Mouse (Mus musculus): ENCODE data around the gene Slc51a. TPM values are rescaled to one million over a fixed set of nuclear protein-coding genes. Genes with fewer than 3 reads are reported as not detected.

Gene Slc51a
- polyA plus RNA-seq, 1 experiment from 2014 or later: 0.14 TPM

DNA sequence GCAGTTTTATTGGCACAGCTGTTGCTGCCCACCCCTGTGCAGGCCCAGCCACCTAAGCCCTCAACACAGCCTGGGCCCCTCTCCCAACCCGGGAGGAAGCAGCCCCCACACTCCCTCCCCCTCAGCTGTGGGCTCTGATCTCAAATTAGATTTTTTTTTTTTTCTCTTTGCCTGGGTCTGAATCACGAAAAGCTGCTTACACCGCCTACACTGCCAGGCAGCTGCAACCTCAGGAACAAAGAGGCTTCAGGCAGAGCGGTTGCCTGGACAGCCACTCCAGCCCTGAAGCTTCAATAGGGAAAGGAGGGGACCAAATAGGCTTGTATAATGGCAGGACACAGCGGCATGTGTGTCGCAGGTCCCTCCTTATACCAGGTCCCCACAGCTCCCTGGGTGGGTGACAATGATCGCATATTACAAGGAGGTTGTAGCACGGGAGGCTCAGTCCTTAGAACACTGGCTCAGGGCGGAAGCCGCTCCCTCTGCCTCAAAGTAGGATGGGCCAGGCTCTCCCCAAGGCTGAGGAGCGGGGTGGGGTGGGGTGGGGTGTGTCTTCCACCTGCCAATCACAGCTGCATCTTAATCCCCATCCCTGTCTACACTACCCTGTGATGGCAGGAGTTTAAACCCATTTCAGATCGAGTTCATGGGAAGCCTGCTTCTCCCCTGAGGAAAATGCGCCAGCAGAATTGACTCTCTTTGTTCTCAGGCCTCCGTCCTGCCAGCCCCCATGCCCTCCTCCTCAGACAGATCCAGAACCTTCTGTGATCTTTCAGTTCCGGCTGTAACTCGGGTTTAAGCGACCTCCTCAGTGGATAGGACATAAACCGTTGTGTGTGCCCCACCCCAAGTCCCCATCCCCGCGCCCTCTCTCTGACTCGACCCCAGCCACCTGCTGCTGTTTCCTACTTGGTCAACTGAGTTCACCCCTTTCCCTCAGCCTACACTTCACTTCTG lies 28.6 kb upstream of the Slc51a start:
- no peaks in the 10 kb centered on the region for H3K36me3 ChIP-seq
- H3K4me2 ChIP-seq (replicated peaks): peak overlapping the region; percentile 44
- peak overlapping the region; percentile 98 for H3K27ac ChIP-seq
- 12% methylated on average over 21 of the region's 21 CpGs for WGBS
- H3K4me1 ChIP-seq: peaks cover 22% of the 10 kb centered on the region
- no peaks in the 10 kb centered on the region for H3K9me3 ChIP-seq (replicated peaks)
- peaks cover 3% of the 10 kb centered on the region; the same call in 1 of the 2 replicates for H3K27me3 ChIP-seq
- peak; percentile 95 for ATAC-seq (ENCODE audit: low FRiP score)
- peak overlapping the region; percentile 56 for H3K9ac ChIP-seq
- peak overlapping the region; percentile 17 for H3K4me3 ChIP-seq

- 93% methylated on average over 6 of the region's 6 CpGs for WGBS
- ATAC-seq (ENCODE audit: low FRiP score): no peak
- Histone ChIP-seq H3K27ac (no peak overlapping the region), H3K4me1 (peaks cover 30% of the 10 kb centered on the region), H3K9me3 (replicated peaks) (no peaks in the 10 kb centered on the region), H3K9ac (no peak overlapping the region), H3K4me2 (replicated peaks) (no peak overlapping the region), H3K4me3 (no peak overlapping the region), H3K36me3 (no peaks in the 10 kb centered on the region), H3K27me3 (no peaks in the 10 kb centered on the region)
Observed at GRCm38 (mm10) chr16:32513948-32514347, 26.3 kb upstream of the Slc51a start.

DNA sequence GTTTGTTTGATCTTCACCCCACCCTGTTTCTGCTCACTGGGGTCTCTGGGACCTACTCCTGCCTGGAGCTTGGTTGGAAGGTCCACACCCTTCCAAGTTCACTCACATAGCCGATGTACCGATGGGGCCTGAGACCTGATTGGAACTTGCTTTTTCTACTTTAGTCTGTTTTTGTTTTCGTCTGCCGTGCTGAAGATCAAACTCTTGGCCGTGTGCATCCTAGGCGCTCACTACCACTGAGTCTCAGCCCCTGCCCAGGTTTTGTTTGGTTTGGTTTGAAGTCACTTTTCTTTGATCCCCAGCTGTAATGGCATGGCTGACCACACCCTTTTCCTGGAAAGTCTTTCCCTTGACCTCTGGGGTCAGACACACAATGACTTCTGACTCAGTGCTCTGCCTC lies 25.7 kb upstream of the Slc51a start:
- Histone ChIP-seq H3K4me1 (peaks cover 30% of the 10 kb centered on the region), H3K9me3 (replicated peaks) (no peaks in the 10 kb centered on the region), H3K27ac (no peak overlapping the region), H3K27me3 (no peaks in the 10 kb centered on the region), H3K4me2 (replicated peaks) (no peak overlapping the region), H3K4me3 (no peak overlapping the region), H3K9ac (no peak overlapping the region), H3K36me3 (no peaks in the 10 kb centered on the region)
- ATAC-seq (ENCODE audit: low FRiP score): no peak
- 88% methylated on average over 6 of the region's 6 CpGs for WGBS

DNA sequence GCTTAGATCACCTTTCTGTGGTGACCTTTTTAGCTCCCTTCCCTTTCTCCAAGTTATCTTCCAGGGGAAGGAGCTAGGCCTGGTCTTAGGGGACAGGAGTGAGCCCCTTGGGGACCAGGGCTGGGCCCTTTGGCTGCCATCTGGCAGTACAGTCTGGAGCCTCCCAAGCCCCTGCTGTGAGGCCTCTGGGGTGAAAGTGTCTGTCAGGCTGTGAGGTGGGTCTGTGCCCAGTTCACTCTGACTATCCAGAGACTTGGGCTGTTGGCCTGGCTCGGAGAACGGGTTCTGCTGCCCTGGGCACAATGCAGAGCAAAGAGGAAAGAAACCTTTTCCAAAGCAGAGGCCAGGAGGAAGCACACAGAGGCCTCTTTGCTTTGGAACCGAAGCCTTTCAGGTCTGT lies 25.2 kb upstream of the Slc51a start:
- no peak overlapping the region for H3K4me2 ChIP-seq (replicated peaks)
- H3K36me3 ChIP-seq: no peaks in the 10 kb centered on the region
- no peak overlapping the region for H3K9ac ChIP-seq
- no peak overlapping the region for H3K4me3 ChIP-seq
- H3K27me3 ChIP-seq: no peaks in the 10 kb centered on the region
- H3K4me1 ChIP-seq: peaks cover 30% of the 10 kb centered on the region
- 74% methylated on average over 3 of the region's 3 CpGs for WGBS
- peak overlapping the region; percentile 62; the same call in 1 of the 2 replicates for H3K27ac ChIP-seq
- no peaks in the 10 kb centered on the region for H3K9me3 ChIP-seq (replicated peaks)
- no peak for ATAC-seq (ENCODE audit: low FRiP score)

GRCm38 (mm10) chr16:32511827-32512490 lies 24.3 kb upstream of the Slc51a start:
- H3K4me2 ChIP-seq (replicated peaks): no peak overlapping the region
- H3K4me1 ChIP-seq: peaks cover 29% of the 10 kb centered on the region
- no peaks in the 10 kb centered on the region for H3K9me3 ChIP-seq (replicated peaks)
- no peaks in the 10 kb centered on the region for H3K27me3 ChIP-seq
- WGBS: 91% methylated on average over 8 of the region's 8 CpGs
- no peak for ATAC-seq (ENCODE audit: low FRiP score)
- no peaks in the 10 kb centered on the region for H3K36me3 ChIP-seq
- H3K27ac ChIP-seq: no peak overlapping the region
- H3K9ac ChIP-seq: no peak overlapping the region
- H3K4me3 ChIP-seq: no peak overlapping the region

DNA sequence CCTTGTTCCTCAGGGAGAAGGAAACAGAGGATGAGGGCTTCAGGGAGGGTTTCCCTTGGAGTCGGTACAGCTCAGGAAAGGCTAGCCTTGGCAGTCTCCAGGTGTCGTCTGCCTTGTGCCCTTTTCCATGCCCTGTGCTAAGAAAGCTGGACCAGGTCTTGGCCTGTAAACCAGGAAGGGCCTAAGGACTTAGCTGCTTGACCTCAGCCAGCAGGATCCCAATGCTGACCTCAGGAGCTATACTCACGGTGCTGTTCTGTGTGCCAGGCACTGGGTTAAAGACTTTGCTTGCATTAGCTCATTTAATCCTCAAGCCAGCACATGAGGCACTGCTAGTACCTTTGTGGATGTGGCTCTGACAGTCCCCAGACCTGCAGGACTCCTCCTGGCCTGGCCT lies 23.7 kb upstream of the Slc51a start:
- Histone ChIP-seq H3K9me3 (replicated peaks) (no peaks in the 10 kb centered on the region), H3K36me3 (no peaks in the 10 kb centered on the region), H3K4me2 (replicated peaks) (no peak overlapping the region), H3K4me1 (peaks cover 24% of the 10 kb centered on the region), H3K9ac (no peak overlapping the region), H3K4me3 (no peak overlapping the region), H3K27me3 (no peaks in the 10 kb centered on the region), H3K27ac (no peak overlapping the region)
- 75% methylated on average over 3 of the region's 3 CpGs for WGBS
- no peak for ATAC-seq (ENCODE audit: low FRiP score)

GRCm38 (mm10) chr16:32510399-32511337 lies 23.0 kb upstream of the Slc51a start:
- Histone ChIP-seq H3K36me3 (no peaks in the 10 kb centered on the region), H3K4me1 (peaks cover 17% of the 10 kb centered on the region), H3K9ac (no peak overlapping the region), H3K4me3 (no peak overlapping the region), H3K27me3 (no peaks in the 10 kb centered on the region), H3K9me3 (replicated peaks) (no peaks in the 10 kb centered on the region), H3K4me2 (replicated peaks) (no peak overlapping the region), H3K27ac (peak overlapping the region; percentile 40; the same call in 1 of the 2 replicates)
- no peak for ATAC-seq (ENCODE audit: low FRiP score)
- 70% methylated on average over 18 of the region's 18 CpGs for WGBS

DNA sequence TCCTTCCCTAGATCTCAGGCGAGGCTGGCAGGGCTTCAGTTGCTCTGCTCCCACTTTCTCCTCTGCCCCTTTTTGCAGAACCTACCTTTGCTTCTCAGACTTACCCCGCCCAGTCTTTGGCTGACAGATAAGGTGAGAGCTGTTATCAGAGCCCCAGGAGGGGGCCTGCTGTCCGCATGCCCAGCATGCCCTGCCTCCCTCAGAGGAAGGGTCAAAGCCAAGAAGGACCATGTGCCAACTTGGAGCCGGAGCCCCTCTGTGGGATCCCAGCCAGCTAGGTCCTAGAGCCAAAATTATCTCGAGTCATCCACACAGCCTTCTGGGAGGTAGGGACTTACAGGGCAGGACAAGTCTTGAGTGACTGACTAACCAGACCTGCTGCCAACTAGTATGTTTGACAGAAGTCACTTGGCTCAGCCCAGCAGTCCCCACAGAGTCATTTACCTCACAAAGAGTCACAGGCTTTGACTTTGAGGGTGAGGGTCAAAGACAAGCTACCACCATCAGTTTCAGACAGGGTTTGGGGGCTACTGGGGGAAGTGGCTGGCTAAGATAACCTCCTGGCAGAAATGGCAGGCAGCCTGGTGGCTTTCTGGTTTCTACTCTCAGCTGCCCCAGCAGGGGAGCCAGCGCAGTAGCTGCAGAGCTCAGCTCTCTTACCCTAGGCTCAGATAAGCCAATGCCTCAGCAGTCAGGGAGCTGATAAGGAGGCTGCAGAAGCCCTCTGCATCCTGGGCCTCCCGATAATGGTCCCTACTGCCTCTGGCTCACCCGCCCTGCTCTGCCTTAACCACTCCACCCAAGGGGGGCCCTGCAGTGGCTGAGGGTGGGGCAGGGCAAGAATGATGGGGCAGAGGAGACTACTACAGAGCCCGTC lies 21.6 kb upstream of the Slc51a start:
- Histone ChIP-seq H3K4me2 (replicated peaks) (no peak overlapping the region), H3K27me3 (no peaks in the 10 kb centered on the region), H3K27ac (peak overlapping the region; percentile 37; the same call in 1 of the 2 replicates), H3K36me3 (no peaks in the 10 kb centered on the region), H3K9me3 (replicated peaks) (no peaks in the 10 kb centered on the region), H3K4me1 (peaks cover 11% of the 10 kb centered on the region), H3K9ac (no peak overlapping the region), H3K4me3 (no peak overlapping the region)
- 58% methylated on average over 9 of the region's 9 CpGs for WGBS
- ATAC-seq (ENCODE audit: low FRiP score): peak; percentile 53

DNA sequence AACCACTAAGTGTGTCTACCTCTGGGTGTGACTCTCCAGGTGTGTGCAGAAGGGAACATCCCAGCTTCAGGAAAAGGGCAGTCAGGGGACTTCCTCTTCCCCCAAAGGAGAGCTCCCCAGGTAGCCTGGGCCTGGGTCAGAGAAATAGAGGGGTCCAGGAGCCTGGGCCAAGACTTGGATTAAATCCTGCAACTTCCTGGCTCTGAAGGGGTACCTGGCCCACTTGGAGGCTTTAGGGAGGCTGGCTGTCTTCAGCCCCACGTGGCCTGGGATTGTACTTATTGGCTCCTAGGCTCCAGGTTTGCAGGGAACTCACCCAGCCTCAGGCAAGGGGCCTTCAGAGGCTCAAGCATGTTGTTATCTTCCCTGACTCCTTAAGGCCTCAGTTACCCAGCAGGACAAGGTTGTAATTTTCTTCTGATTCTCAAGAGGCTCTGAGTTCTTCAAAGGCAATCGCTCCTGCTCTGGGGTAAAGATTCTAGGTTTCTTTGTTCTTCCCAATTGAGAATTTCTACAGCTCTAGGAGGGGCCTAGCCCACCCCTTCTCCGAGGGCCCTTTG lies 20.9 kb upstream of the Slc51a start:
- H3K4me3 ChIP-seq: no peak overlapping the region
- WGBS: 42% methylated on average over 3 of the region's 3 CpGs
- H3K4me2 ChIP-seq (replicated peaks): no peak overlapping the region
- no peak overlapping the region for H3K9ac ChIP-seq
- no peaks in the 10 kb centered on the region for H3K9me3 ChIP-seq (replicated peaks)
- no peaks in the 10 kb centered on the region for H3K36me3 ChIP-seq
- ATAC-seq (ENCODE audit: low FRiP score): no peak
- no peak overlapping the region for H3K27ac ChIP-seq
- peaks cover 11% of the 10 kb centered on the region for H3K4me1 ChIP-seq
- no peaks in the 10 kb centered on the region for H3K27me3 ChIP-seq

GRCm38 (mm10) chr16:32508035-32508434 lies 20.4 kb upstream of the Slc51a start:
- WGBS: 85% methylated on average over 5 of the region's 5 CpGs
- ATAC-seq (ENCODE audit: low FRiP score): no peak
- H3K27me3 ChIP-seq: no peaks in the 10 kb centered on the region
- no peaks in the 10 kb centered on the region for H3K9me3 ChIP-seq (replicated peaks)
- no peak overlapping the region for H3K4me2 ChIP-seq (replicated peaks)
- peaks cover 11% of the 10 kb centered on the region for H3K4me1 ChIP-seq
- no peak overlapping the region for H3K9ac ChIP-seq
- no peak overlapping the region for H3K27ac ChIP-seq
- H3K36me3 ChIP-seq: no peaks in the 10 kb centered on the region
- no peak overlapping the region for H3K4me3 ChIP-seq

DNA sequence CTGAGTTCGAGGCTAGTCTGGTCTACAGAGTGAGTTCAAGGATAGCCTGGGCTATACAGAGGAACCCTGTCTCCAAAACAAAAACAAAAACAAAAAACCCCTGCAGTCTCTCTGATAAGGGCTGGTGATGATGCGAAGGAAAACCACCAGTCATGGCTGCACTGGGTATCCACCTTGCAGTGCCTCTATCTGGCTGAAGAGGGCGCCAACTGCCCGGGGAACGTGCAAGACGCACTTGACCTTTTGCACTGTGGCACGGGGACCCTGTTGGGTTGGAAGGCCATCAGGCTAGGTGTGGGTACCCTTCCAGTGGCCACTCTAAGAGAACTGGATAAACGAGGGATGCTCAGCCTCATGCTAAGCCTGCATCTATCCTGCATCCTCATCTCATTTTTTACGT lies 19.7 kb upstream of the Slc51a start:
- no peaks in the 10 kb centered on the region for H3K27me3 ChIP-seq
- H3K9ac ChIP-seq: no peak overlapping the region
- no peaks in the 10 kb centered on the region for H3K36me3 ChIP-seq
- H3K27ac ChIP-seq: no peak overlapping the region
- H3K4me3 ChIP-seq: no peak overlapping the region
- 22% methylated on average over 9 of the region's 9 CpGs for WGBS
- peaks cover 8% of the 10 kb centered on the region for H3K4me1 ChIP-seq
- no peak overlapping the region for H3K4me2 ChIP-seq (replicated peaks)
- H3K9me3 ChIP-seq (replicated peaks): no peaks in the 10 kb centered on the region
- ATAC-seq (ENCODE audit: low FRiP score): no peak
